Mouse (Mus musculus): ENCODE results near the gene Pphln1. TPM values are rescaled to one million over a fixed set of nuclear protein-coding genes. Genes with fewer than 3 reads are reported as not detected.

Pphln1 gene
- total RNA-seq, 1 experiment from 2014 or later = 29.0 TPM

DNA sequence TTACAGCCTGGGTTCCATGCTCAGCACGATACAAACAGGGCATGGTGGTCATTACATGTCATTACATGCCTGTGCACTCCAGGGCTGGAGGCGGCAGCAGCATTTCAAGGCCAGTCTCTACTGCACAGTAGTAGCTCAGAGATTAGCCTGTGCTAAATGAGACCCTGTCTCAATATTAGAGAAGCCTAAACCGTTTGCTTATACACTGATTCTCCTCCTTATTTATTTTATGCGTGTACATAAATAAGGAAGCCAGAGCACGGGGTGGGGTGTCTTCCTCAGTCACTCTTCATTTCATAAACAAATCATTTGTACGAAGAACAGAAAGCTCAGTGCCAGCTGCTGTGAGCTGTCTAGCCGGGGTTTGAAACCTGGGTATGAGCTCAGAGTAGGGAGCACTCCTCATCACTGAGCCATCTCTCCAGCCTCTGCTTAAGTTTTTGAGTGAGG lies 86.1 kb downstream of the Pphln1 start:
- ATAC-seq (replicated peaks; ENCODE audit: insufficient number of reproducible peaks, low FRiP score, low TSS enrichment, poor library complexity, severe bottlenecking) = no peak

GRCm38 (mm10) chr15:93485252-93485651 lies 87.1 kb downstream of the Pphln1 start:
- no peak for ATAC-seq (replicated peaks; ENCODE audit: insufficient number of reproducible peaks, low FRiP score, low TSS enrichment, poor library complexity, severe bottlenecking)

GRCm38 (mm10) chr15:93486066-93486465 lies 87.9 kb downstream of the Pphln1 start:
- ATAC-seq (replicated peaks; ENCODE audit: insufficient number of reproducible peaks, low FRiP score, low TSS enrichment, poor library complexity, severe bottlenecking) = no peak

DNA sequence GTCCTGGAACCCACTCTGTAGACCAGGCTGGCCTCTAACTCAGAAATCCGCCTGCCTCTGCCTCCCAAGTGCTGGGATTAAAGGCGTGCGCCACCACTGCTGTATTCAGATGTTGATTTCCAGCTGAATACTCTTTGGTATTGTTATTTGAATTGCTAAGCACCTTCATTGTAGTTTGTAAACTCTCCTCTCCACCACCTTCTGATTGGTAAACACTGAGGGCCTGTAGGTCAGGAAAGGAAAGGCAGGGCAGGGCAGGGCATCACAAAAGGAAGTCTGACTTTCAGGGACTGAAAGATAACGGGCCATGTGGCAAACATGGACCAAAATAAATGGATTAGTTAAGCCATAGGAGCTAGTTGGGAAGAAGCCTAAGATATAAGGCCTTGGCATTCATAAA lies 91.4 kb downstream of the Pphln1 start:
- ATAC-seq (replicated peaks; ENCODE audit: insufficient number of reproducible peaks, low FRiP score, low TSS enrichment, poor library complexity, severe bottlenecking) = no peak

DNA sequence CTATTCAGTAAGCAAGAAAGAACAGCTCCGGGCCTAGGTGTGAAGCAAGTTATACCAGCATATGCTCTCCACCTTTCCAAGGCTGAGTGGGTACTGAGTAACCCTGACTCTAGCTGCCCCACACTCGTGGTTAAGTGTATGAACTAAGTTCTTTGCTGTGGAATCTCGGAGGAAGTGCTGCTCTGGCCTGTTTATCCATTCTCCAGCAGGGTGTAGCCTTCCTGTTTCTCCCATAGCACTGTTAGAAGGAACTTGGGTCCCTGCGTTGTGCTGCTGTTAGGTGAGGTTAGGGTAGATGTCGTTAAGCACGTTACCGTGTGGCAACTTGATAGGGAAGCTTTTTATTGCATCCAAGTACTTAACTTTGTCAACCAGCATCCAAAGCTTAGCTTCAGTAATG lies 96.5 kb downstream of the Pphln1 start:
- ATAC-seq (replicated peaks; ENCODE audit: insufficient number of reproducible peaks, low FRiP score, low TSS enrichment, poor library complexity, severe bottlenecking) = no peak

DNA sequence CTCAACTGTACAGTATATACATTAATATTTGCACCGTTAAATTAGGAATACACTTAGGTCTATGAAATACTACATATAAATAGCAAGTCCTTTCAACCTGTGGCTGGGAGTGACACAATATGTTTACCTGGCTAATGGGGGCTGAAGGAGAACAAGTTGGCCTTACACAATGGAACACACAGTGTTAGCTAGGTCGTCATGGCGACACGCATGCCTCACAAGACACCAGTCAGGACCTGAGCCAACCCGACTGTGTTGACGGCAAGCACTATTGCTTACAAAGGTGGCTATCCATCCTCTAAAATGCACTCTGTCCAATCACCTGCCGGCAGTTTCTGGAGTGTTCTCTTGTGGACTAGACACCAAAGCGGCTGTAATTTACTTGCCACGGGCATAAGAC lies 101.7 kb downstream of the Pphln1 start:
- ATAC-seq (replicated peaks; ENCODE audit: insufficient number of reproducible peaks, low FRiP score, low TSS enrichment, poor library complexity, severe bottlenecking) = no peak

DNA sequence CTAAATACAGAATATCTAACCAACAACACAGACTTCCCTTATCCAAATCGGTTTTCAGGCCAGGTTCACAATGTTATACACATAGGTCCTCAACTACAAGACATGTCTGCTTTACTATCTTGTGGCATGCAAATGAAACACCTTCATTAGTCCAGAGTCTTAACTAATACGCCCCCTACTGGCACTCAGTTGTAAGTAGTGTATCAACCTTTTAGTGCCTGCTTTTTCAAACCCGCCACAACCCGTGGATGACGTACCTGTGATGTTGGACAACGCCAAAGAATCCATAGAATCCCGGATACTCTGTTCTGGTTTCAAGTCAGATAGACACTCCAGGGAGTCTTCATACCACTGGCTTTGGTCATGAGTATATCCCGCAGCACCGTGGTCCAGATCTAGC lies 104.6 kb downstream of the Pphln1 start:
- no peak for ATAC-seq (replicated peaks; ENCODE audit: insufficient number of reproducible peaks, low FRiP score, low TSS enrichment, poor library complexity, severe bottlenecking)

GRCm38 (mm10) chr15:93503201-93503745 lies 105.1 kb downstream of the Pphln1 start:
- ATAC-seq (replicated peaks; ENCODE audit: insufficient number of reproducible peaks, low FRiP score, low TSS enrichment, poor library complexity, severe bottlenecking) = no peak

DNA sequence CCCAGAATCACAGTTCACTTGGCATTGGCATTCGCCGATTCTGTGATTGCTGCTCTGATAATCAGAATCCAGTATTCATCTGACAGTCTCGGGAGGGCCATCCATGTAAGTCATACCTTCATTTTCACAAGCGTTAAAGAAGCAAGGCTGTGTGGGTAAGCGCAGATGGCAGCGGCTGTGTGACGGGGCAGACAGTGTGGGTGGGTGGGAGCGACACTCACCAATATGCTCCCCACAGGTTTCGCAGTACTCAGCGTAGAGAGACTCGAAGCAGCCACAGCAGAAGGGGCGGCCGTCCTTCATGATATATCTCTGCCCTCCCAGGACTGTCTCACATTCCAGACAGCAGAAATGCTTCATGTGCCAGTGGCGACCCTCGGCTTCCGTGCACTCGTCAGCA lies 106.7 kb downstream of the Pphln1 start:
- ATAC-seq (replicated peaks; ENCODE audit: insufficient number of reproducible peaks, low FRiP score, low TSS enrichment, poor library complexity, severe bottlenecking) = no peak

- ATAC-seq (replicated peaks; ENCODE audit: insufficient number of reproducible peaks, low FRiP score, low TSS enrichment, poor library complexity, severe bottlenecking) = 0 out of 2 replicates have a peak, but pooled peaks have one; percentile 27
These were observed 112.7 kb downstream of the Pphln1 start for GRCm38 (mm10) chr15:93510690-93511336.

GRCm38 (mm10) chr15:93512437-93512836 lies 114.3 kb downstream of the Pphln1 start:
- no peak for ATAC-seq (replicated peaks; ENCODE audit: insufficient number of reproducible peaks, low FRiP score, low TSS enrichment, poor library complexity, severe bottlenecking)

- no peak for ATAC-seq (replicated peaks; ENCODE audit: insufficient number of reproducible peaks, low FRiP score, low TSS enrichment, poor library complexity, severe bottlenecking)
These were observed 115.8 kb downstream of the Pphln1 start for GRCm38 (mm10) chr15:93513939-93514341.

- ATAC-seq (replicated peaks; ENCODE audit: insufficient number of reproducible peaks, low FRiP score, low TSS enrichment, poor library complexity, severe bottlenecking) = no peak
These were observed 117.2 kb downstream of the Pphln1 start for GRCm38 (mm10) chr15:93515316-93515715.

- ATAC-seq (replicated peaks; ENCODE audit: insufficient number of reproducible peaks, low FRiP score, low TSS enrichment, poor library complexity, severe bottlenecking) = no peak
These were observed 118.9 kb downstream of the Pphln1 start for GRCm38 (mm10) chr15:93517022-93517565.

- no peak for ATAC-seq (replicated peaks; ENCODE audit: insufficient number of reproducible peaks, low FRiP score, low TSS enrichment, poor library complexity, severe bottlenecking)
These were observed 120.2 kb downstream of the Pphln1 start for GRCm38 (mm10) chr15:93518143-93518902.

DNA sequence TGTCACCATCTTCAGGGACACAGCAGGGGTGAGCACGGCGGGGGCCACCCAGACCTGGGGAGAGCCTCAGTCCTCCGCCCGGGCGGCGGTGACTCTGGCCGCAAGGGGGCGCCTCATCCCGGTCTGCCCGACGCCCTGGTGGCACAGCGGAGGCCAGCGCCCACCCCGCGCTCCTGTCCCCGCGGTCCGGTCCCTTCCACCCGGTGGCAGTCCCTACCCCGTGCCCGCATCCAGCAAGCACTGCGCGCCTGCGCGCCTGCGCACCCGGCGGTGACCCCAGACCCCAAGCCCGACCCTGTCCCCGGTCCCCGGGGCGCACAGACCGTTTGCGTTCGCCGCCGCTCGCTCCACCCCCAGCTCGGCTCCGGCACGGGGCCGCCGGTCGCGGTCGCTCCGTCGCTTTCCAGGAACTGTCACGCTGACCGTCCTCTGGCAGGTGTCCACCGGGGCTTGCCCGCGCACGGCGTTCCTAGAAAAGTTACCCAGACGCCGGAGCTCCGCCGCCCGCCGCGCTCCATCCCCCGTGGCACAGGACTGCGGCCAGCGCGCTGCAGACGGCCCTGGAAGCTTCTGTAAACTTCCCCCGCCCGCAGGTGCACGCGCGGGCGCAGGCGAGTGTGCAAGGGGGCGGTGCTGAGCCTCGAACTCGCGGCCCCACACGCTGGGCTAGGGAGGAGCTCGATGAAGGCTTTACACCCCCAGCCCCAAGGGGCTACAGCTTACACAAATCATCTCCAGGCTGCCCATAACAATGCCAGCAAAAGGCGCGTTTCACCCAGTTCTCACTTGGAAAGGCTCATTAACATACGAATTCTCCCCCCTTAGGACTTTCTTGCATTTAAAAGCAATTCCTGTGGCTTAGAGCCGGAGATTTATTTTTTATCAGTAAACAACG lies 121.0 kb downstream of the Pphln1 start:
- 0 out of 2 replicates have a peak, but pooled peaks have one; percentile 28 for ATAC-seq (replicated peaks; ENCODE audit: insufficient number of reproducible peaks, low FRiP score, low TSS enrichment, poor library complexity, severe bottlenecking)

DNA sequence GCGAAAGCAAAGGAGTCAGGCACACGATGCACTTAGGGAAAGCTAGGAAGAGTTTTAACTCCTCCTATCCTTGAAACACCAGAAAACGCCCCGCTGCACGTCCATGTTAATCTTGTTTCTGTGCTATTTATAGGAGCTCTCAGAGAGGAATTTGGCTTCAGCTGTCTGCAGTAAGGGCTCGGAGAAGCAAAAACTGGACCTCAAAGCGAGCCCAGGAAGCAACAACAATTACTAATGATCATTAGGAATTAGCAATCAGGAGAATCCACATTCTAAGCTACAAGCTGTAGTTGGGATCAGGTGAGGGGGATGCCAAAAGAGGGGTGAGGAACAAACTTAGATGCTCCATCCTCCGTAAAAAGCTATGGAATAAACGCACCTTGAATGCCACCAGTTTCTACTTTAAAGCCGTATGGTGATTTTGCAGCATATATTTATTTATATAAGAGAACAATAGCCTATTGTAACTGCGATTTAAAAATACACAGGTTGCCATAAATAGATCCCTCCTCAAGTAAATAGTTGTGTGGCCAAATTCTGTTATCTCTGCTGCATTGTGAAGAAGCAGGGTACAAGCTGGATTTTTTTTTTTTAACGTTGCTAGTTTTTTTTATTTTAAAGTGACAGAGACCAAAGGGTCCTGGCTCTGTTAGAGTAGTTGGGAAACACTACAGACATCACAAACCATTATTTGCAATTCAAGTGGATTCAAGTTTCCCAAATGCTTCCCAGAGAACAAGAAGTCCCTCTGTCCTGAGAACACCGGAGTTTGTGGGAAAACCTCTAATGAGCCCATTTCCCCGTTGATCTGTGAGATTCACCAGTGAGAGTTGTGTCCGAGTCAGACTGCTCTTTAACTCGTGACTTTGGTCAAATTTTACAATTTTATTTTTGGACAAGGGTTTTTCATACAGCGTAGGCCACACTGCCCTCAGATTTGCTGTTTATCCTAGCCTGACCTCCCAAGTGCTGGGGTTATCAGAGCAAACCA lies 122.0 kb downstream of the Pphln1 start:
- ATAC-seq (replicated peaks; ENCODE audit: insufficient number of reproducible peaks, low FRiP score, low TSS enrichment, poor library complexity, severe bottlenecking) = no peak

All from monocyte, adult 5-6 weeks (primary cell).